Mouse (Mus musculus): ENCODE data around the gene Tm4sf4.

Tm4sf4 gene

DNA sequence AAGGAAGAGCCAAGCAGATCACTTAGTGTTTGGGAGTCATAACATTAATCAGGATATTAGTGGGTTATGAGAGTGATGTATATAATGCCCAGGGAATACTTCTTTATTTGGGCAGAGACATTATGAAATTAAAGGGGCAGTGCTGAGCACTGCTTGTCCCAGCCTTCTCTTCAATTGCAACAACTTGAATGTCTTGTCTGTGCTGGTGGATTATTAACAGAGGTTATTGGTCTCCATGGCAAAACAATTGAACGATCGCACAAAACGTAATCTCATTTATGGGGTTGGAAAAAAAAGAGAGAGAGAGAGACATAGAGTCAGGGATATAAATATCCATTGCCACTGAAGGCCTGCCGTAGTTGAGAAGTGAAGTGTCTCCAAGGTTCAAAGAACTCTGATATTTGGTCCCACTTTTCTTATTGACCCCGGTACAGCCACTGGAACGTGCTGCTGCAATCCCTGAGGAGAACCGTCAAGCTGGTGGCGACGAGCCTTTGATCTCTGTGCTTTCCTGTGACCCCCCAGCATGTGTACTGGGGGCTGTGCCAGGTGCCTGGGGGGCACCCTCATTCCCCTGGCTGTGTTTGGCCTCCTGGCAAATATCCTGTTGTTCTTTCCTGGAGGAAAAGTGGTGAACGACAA, at the start of gene Tm4sf4:
Gene Tm4sf4, plus strand, starts transcription at position 226 of the 642 bp plus-strand sequence.
- no peak for DNase-seq (ENCODE audit: low read depth, low spot score)

DNA sequence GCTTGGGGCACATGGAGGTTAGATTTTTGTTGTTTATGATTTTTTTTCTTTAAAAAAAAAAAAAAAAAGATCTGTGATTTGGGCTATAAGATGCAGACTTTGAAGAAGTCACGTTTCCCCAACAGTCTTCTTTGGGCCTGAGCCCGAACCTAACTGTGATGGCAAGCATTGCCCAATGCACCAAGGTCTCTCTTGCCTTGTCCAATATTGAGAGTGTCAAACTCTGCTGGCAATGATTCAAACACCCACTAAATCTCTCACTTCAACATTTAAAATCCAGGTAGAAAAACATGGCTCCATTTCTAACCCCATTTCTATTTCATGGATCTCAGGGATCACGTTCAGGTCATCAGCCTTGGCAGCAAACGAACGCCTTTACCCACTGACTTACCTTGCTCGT, 38.7 kb upstream of the Tm4sf4 start:
- no peak for DNase-seq (ENCODE audit: low read depth, low spot score)

DNA sequence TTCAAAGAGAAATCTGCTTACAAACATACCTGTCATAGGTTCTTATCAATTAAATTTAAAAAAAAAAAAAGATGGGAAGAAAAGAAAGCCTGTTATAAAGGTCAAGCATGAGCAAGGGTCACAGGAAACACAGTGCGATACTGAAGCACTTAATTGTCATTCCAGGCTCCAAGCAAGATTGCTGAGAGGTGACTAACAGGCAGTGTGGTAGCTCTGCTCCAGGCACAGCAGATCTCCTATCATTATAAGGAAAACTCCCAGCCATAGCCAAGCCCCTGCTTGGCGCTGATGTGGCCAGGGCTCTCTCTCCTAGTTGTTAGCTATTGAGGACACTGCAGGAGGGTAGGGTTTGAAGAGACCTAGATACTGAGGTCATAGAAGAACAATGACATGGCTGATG, 38.2 kb upstream of the Tm4sf4 start:
- no peak for DNase-seq (ENCODE audit: low read depth, low spot score)

GRCm38 (mm10) chr3:57387593-57387992, 37.5 kb upstream of the Tm4sf4 start:
- no peak for DNase-seq (ENCODE audit: low read depth, low spot score)

GRCm38 (mm10) chr3:57411535-57411934, 13.6 kb upstream of the Tm4sf4 start:
- no peak for DNase-seq (ENCODE audit: low read depth, low spot score)

DNA sequence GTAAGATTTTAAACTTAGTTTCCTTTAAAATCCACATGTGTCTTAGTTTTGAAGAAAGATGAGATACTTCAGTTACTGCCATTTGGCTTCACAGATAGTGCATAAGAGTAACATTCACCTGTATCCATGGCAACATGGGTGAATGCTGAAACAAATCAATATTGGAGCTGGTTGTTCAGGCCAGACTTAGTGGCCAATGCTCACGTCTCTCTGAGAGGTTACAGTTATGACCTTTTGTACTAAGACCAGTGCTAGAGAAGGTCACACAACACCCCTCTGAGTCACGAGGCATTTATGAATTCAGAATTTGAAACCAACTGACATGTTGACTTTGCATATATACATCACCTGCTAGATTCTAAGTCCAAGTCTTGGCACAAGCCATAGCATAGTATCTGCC, 4.9 kb upstream of the Tm4sf4 start:
- no peak for DNase-seq (ENCODE audit: low read depth, low spot score)

DNA sequence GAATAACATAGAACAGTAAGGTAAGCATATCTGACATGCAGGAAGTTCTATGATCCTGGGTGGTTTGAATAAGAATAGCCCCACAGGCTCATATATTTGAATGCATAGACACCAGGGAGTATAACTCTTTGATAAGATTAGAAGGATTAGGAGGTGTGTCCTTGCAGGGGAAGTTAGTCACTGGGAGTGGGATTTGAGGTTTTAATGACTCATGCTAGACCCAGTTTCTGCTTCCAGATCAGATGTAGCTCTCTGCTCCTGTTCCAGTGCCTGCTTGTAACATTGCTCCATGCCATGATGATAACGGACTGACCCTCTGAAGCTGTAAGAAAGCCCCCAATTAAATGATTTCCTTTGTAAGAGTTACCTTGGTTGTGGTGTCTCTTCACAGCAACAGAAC, 4.5 kb upstream of the Tm4sf4 start:
- no peak for DNase-seq (ENCODE audit: low read depth, low spot score)

DNA sequence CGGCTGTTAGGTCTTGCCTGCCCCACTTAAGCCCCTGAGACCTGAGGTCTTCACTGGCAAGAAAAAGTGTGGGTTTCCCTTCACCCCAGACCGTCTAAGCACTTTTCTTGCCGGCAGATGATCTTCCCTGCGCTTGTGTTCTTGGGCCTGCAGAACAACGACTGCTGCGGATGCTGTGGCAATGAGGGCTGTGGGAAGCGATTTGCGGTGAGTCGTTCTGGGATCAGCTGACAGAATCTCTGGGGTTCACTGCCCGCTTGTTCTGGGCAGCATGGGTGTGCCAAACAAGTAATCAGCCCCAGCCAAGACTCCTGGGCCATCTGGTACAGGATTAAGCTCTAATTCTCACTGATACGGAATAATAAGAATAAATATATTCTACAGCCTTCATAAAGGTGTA, 1.2 kb downstream of the Tm4sf4 start:
- DNase-seq (ENCODE audit: low read depth, low spot score) = no peak

- no peak for DNase-seq (ENCODE audit: low read depth, low spot score)
Observed at GRCm38 (mm10) chr3:57428682-57429464, 3.8 kb downstream of the Tm4sf4 start.

- DNase-seq (ENCODE audit: low read depth, low spot score) = no peak
Observed at GRCm38 (mm10) chr3:57429486-57429885, 4.4 kb downstream of the Tm4sf4 start.

GRCm38 (mm10) chr3:57431706-57432105, 6.6 kb downstream of the Tm4sf4 start:
- no peak for DNase-seq (ENCODE audit: low read depth, low spot score)

DNA sequence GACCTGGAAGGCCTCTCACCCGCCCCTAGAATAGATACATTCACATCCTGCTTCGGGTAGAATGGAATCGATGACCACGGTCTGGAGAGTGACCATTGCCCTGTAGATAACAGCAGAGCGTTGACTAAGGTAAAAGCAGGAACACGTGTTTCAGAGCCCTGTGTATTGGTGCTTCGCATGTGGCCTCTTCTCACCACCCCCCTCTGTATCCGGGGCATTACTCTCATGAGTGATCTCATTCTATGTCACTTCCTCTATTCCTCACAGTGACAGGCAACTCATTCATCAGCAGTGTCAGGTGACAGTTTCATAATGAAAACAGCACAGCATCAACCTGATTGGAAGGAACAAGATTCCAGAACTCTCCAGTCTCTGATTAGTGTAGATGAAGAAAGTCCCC, 10.2 kb downstream of the Tm4sf4 start:
- no peak for DNase-seq (ENCODE audit: low read depth, low spot score)

DNA sequence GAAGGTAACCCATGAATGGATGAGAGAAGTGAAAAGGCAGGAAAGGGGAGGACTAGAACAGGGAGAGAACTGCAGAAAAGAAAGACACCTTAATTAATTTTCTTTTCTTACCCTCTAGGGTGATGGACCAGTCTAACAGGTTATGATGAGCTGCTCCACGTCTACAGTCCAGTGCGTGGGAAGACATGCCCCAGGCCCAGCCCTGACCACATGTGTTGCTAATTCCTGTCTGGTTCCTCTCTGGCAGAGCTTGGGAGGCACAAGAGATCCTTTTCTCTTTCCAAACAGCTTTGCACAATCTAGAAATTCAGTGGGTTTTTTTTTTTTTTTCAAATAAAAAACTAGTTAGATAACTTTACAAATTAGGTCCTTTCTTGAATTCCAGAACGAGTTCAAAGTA, 15.8 kb downstream of the Tm4sf4 start:
- DNase-seq (ENCODE audit: low read depth, low spot score) = no peak

- DNase-seq (ENCODE audit: low read depth, low spot score) = no peak
Observed at GRCm38 (mm10) chr3:57445706-57446105, 20.6 kb downstream of the Tm4sf4 start.

DNA sequence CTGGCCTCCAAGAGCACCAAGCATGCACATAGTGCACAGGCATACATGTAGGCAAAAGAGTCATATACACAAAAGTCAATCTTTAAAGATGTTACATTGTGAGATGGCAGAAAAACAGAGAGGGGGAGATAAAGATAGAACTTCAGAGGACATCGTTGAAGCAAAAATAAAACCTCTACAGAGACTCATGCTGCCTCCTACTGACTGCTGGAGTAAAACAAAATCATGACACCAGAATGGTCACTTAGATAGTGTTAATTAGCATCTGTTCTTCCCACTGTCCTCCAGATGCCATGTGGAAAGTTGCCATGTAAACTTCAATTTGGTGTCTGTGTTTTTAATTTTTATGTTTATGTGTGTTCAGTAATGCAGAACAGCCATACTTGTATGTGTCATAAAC, 22.8 kb downstream of the Tm4sf4 start:
- DNase-seq (ENCODE audit: low read depth, low spot score) = no peak

- no peak for DNase-seq (ENCODE audit: low read depth, low spot score)
Observed at GRCm38 (mm10) chr3:57448445-57448844, 23.3 kb downstream of the Tm4sf4 start.

DNA sequence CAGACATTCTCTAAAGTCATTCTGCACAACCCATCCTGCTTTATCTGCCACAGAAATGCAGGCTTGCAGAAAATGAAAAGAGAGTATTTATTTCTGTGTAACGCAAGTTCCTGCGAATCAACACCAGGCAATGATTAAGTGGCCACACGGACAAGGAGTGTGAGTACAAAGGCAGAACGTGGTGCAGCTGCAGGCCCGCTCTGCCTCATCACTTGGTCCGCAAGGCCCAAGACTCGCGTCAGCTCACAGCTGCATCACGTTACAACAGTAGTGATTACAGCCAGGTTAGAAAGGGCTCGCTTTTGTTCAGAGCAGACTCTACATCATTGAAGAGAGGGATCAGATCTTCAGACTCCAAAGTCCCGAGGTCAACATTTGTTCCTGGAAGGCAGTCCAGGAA, 33.5 kb downstream of the Tm4sf4 start:
- no peak for DNase-seq (ENCODE audit: low read depth, low spot score)

DNA sequence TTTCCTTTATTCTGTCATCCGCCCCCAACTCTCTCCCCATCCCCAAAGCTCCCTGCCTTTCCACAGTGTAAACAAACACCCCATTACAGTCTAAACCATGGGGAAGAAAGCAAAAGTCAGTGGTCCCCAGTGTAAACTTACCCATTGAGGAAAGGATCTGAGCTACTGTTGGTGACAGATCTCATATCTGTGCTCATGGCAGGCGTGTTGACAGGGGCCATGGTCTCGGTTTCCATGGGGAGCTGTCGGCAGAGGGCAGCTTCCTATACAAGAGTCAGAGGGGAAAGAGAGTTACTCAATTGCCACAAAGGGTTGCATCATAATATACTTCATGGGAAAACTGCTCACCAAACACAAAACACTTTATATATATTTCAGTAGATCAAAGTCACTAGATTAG, 38.2 kb downstream of the Tm4sf4 start:
- DNase-seq (ENCODE audit: low read depth, low spot score) = no peak

DNA sequence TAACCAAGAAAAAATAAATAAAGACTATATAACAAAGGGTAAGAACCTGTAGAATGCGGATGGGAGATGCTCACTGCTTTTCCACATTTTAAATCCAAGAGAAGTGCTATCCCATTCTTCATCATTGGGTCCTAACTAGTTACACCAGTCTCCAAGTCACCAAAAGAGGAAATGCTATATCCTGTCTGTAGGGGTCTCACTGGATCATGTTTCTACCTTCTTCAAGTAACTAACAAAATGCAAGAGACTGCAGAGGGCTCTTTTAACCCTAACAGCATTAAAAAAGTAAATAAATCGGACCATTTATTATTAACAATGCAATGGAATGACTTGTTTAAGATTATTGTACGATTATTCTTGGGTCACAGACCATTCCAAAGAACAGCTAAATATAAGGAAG, 41.2 kb downstream of the Tm4sf4 start:
- no peak for DNase-seq (ENCODE audit: low read depth, low spot score)

GRCm38 (mm10) chr3:57469325-57469724, 44.2 kb downstream of the Tm4sf4 start:
- DNase-seq (ENCODE audit: low read depth, low spot score) = no peak

DNA sequence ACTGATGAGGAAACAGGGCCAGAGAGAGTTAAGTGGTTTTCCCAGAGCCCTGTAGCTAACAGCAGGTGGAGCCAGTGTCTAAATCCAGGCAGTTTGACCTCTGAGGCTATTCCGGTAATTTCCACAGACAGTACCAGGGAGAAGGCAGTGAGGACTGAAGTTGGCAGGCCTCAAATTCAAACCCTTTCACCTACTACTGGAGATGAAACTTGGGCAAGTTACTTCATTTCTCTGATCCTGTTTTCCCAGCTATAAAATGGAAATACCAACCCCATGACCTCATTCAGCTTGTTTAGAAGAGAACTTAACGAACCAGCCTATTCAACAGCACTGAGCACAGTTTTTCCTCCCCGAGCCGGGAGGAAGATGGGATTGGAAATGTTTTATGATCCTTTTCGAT, 45.2 kb downstream of the Tm4sf4 start:
- no peak for DNase-seq (ENCODE audit: low read depth, low spot score)

GRCm38 (mm10) chr3:57470981-57471601, 46.0 kb downstream of the Tm4sf4 start:
- no peak for DNase-seq (ENCODE audit: low read depth, low spot score)

DNA sequence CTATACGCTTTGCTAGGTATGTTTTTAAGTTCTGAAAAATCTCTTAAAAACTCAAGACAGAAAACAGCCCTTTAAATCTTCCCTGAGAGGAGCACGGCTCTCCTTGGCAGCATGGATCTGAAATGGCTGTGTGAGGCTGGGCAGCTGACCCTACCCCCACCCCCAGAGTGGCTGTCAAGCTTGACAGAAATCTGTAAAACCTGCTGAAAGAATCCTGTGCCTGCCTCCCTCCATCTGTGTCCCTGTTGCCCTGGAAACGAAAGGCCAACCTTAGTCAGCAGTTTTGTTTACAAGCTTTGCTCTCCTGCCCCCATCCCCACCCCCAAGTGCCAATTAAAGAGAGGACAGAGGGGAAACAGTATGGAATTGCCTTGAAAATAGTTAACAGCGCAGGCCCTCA, 47.3 kb downstream of the Tm4sf4 start:
- no peak for DNase-seq (ENCODE audit: low read depth, low spot score)

Measured in WW6 (cell line).